Mouse (Mus musculus): ENCODE results near the gene Far2.
A peak's percentile ranks its signal among the peaks of the same experiment; 100 is the strongest.
"Not testable (repeated sequence)": the region's sequence is repeated elsewhere in the genome, so short reads cannot be mapped to it uniquely, and the experiment has no call there.

The Far2 gene

DNA sequence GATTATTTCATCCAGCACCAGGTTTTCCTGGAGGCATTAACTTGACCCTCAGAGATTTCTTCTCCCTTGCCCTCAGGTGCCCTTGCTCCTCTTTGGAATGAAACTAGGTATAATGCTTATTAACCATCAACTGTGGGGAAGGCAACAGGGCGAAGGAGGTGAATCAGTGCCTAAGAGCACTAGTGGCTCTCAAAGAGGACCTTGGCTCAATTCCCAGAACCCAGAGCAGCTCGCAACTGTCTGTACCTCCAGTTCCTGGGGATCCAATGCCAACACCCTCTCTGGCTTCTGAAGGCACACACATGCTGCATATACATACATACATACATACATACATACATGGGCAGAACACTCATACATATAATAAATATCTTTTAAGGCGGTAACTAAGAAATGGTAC, 69.8 kb downstream of the Far2 start:
- DNase-seq (ENCODE audit: low spot score in 2 of 2): no peak

DNA sequence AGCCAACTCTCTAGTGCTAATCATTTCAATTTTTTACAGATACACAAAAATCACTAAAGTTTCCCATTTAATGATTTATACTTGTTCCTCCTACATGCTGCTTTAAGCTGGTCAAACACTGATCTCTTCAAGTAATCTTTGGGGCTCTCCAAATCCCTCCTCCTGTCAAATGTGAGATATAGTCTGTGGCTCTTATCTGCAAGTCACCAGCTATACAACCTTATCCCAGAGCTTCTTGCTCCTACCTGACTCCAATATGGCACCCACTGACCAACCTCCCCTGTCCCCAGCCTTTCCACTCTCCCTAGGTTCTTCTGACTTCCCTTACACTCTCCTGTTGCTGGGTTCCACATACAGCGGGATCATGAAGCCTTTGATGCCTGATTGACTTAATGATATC, 70.6 kb downstream of the Far2 start:
- no peak for DNase-seq (ENCODE audit: low spot score in 2 of 2)

DNA sequence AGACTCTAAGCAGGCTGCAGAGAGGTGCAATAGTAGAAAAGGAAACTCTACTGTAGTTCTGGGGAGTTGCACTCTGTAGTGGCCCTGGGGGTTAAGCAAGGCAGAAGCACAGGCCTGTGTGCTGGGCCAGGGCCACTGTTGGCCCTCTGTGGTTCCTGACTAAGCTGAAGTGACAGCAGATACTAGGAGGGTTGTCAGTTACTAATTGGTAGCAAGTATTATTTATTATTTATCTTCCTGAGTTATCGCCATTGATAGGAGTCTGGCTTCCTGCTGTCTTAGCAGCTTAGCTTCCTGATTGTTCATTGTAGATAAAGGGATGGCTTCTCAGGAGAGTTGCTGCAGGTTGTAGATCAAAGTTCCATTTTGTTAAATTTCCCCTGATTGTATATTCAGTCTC, 73.6 kb downstream of the Far2 start:
- DNase-seq (ENCODE audit: low spot score in 2 of 2): no peak

DNA sequence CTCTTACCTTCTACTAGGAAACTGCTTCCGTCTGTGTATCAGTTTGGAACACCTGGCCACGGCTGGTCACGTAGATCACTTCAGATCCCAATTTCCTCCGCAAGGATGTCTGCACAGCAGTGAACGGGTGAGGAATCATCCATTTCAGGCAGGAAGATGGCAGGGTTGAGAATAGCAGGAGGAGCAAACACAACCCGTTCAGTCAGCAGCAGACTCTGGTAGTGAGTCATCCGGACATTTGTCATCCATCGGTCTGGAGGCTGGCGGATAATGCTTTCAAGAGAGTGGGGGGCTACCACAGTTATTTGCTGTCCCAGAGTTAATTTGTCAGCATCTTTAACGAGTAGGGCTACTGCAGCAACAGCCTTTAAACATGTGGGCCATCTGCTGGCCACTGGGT, 79.8 kb downstream of the Far2 start:
- DNase-seq (ENCODE audit: low spot score in 2 of 2): not testable (repeated sequence)

DNA sequence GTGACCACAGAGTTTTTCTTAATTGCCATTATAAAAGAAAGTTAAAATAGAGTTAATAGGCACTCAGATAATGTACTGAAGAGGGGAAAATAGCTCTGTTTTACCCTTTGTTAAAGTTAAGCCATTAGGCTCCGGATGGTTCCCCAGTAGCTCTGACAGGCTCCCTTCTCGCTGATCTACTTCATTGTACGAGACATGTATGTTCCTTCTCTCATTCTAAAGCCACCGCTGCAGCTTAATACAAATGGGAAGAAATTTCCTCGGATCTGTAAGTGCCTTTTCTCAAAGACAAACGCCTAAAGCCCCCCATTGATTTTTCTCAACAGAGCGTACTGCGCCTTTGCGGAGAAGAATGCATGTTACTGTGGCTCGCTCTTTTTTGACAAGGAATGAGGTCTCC, 85.3 kb downstream of the Far2 start:
- DNase-seq (ENCODE audit: low spot score in 2 of 2): no peak

DNA sequence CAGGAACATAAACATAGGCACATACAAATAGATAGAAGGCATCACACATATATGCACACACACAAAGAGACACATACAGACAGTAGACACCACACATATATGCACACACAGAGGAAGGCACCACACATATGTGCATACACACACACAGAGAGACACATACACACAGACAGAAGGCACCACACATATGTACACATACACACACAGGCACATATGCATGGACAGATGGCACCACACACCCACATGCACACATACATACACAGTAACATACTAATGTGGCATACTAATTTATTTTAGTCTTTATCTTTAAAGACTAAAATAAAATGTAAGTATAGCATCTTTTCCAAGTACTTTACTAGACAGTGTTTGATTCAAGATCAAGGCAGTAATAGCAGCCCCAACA, 86.5 kb downstream of the Far2 start:
- no peak for DNase-seq (ENCODE audit: low spot score in 2 of 2)

DNA sequence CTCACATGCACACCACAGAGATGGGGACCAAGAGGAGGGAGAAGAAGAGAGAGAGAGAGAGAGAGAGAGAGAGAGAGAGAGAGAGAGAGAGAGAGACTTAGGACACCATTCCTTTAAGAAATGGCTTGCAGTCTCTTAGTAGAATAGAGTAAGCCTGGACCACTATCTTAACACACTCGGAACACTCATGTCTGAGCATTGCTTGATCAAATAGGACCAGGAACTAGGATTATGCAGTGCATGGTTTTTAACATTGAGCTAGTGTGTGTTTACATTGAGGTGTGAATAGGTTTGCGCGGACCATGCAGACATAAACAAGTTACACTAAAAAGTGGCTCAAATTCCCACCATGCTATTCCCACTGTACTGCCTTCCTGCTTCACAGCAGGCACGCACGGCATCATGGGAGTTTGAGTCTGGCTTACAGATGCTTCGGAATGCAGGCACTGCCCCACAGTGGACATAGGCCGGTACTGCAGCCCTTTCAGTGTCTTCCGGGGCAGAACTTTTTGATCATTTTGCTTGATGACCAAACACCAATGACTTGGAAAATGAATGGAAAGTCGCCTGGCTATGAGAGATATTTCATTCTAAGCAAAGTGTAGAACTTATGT, 88.8 kb downstream of the Far2 start:
- peak; percentile 6 to 27 for DNase-seq (ENCODE audit: low spot score in 2 of 2)

DNA sequence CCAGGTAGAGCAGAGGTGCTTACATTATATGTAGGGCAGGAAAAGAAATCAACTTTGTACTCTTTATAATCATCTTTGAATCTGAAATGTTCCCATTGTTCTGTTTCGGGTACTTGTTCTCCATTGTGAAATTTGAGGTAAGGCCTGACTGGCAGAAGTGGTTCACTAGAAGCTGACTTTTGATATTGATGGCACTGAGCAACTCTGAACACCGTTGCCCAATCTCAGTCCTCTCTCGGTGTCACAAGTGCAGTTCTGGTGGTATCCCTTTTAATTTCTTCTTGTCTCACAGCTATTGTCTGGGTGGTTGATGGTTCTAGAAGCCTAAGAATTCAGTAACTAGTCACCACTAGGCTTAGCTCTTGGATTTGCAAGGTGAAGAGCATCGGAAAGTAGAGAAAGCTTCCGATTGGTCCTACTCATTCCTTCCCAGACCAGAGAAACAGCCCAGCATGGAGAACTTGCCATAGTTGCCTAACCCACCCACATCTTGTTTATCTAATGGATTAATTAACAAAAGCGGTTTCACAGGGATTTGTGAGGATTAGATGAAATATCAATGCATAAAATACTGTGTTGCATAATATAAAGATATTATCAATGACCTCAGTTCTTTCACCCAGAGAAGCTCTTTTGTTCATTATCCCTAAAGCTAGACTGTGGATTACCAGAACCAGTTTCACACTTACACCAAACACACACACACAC, 92.4 kb downstream of the Far2 start:
- DNase-seq (ENCODE audit: low spot score in 2 of 2): no peak

DNA sequence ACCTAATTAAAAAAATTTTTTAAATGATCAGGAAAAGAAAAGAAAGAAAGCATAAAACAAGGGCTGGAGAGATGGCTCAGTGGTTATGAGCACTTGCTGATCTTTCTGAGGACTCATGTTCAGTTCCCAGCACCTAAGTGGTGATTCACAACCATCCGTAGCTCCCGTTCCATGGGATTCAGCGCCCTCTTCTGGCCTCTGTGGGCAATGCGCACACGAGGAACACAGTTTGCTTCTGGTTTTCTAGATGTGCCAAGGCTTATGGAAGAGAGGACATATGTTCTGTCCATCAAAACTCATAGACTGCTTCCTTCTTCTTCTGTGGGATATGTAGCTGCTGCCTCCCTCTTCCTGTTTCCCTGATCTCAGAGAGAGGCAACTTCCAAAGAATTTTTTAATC, 94.8 kb downstream of the Far2 start:
- no peak for DNase-seq (ENCODE audit: low spot score in 2 of 2)

DNA sequence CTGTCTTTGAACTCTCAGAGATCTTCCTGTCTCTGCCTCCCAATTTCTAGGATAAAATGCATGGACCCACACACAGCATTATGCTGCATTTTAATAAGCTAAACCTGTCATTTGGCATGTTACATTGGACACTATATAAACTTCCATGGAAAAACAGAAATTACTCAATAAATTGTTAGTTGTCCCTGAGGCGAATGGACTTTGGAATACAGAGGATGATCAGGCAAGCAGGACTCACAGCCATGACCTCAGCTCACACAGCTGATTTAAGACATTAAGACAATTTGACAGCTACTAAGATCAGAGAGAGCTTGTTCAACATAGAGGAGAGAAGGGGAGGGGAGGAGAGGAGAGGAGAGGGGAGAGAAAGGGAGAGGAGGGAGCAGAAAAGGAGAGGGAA, 95.4 kb downstream of the Far2 start:
- DNase-seq (ENCODE audit: low spot score in 2 of 2): no peak

DNA sequence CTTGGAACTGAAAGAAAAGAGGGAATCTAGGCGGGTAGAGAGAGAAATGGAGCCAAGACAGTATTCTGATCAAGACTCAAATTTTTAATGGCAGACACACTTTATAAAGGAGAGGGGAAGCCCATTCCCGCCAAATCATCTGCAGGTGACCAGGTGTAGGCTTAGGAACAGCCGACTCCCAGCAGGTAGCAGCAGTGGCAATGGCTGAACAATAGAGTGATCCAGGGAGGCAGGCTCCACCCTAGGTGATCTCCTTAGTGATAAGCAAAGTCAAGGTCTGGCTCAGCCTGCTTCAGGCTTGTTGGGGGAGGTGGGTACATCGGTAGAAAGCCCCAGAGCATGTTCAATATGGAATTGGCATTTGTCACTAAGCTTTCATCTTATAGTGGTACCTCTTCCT, 105.2 kb downstream of the Far2 start:
- DNase-seq (ENCODE audit: low spot score in 2 of 2): not testable (repeated sequence)

DNA sequence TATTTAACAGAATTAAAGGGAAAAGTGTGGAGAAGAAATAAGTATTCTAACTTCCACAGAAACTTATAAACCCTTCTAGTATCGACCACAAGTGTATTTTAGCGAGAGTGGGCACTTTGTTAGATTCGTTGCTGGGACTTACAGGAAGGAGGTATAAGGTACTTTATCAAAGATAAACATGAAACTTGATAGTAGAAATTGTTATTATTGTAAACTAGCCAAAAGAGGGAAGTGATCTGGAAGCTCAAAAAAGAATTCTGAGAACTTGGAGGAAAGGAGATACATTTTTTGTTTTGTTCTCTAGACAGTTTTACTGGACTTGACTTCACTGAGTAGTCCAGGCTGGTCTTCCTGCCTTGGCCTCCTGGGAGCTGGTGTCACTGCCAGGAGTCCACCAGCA, 125.8 kb downstream of the Far2 start:
- no peak for DNase-seq (ENCODE audit: low spot score in 2 of 2)

DNA sequence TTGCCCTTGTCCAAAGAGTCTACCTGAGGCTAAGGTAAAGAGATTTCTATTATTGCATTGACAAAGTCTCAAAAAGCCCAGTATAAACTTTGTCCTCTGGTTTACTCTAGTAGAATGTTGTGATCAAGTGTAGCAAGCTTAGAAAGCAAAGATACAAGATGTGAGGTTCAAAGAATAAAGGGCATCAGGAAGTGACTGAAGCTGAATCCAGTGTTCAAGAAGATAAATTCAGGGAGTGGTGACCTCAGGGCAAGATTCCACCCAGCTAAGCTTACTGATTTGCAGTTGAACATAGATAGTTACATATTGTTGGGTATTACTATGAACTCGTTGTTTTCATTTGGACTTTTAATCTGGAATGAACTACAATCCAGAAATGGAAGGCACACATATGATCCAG, 138.6 kb downstream of the Far2 start:
- no peak for DNase-seq (ENCODE audit: low spot score in 2 of 2)

DNA sequence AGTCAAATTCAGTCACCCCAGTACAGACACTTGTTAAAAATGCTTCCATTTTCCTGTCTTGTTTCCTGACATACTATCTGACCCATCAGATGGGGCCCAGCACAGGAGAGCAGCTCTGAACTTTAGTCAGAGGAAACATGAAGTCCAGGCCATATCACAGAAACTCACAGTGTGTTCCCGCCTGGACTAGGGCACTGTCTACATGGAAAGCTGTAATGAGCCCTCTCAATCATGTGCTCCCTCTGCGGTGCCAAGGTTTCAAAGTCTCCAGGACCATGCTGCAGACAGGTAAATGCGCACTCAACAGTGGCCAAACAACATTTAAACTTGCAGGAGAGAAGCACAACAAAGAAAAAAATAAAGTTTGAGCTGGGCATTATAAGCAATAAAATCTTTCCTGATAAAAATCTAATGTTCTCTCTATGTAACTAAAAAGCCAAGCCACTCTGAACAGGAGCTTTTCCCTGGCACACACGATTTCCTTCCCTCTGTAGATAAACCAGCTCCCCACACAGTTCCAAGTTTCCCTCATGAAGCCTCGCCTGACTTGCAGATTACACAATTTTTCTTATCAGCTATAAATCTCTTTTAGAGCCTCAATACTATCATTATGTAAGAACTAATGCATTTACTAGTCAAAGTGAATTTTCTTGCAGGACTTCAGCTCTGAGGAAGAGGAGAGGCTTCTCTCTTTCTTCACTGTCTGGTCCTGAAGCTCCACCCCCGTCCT, 147.1 kb downstream of the Far2 start:
- DNase-seq (ENCODE audit: low spot score in 2 of 2): no peak

DNA sequence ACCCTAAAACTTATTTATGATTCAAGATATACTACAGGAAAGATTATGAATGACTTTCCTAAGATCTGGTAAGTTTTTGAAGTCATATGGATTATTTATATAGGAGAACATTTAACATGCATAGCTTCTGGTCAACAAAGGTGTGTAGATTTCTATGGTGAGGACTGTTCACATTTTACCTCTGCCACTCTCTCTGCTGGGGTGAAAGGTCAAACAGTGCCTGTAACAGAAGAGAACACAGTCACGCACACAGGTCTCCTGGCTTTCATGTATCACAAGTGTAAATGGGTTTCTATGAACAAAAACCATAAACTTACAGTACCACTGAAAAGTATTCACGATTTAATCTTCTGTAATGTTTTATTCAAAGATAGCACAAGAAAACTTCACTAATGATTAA, 152.1 kb downstream of the Far2 start:
- DNase-seq (ENCODE audit: low spot score in 2 of 2): no peak

DNA sequence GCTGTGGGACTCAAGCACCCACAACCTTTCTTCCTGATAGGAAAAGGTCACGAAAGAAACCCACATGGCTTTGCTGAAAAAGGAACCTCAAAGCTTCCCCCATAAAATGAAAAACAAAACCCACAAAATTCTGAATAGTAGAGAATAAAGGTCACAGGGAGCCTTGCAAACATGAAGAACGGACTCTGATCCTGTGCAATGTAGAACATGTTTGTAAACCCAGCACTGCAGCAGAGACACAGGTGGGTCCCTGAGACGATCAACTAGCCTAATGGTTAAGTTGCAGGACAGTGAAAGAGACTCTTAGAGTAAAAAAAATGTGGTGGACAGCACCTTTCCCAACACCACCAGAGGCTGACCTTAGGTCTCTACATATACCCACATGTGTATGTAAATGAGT, 152.7 kb downstream of the Far2 start:
- no peak for DNase-seq (ENCODE audit: low spot score in 2 of 2)

DNA sequence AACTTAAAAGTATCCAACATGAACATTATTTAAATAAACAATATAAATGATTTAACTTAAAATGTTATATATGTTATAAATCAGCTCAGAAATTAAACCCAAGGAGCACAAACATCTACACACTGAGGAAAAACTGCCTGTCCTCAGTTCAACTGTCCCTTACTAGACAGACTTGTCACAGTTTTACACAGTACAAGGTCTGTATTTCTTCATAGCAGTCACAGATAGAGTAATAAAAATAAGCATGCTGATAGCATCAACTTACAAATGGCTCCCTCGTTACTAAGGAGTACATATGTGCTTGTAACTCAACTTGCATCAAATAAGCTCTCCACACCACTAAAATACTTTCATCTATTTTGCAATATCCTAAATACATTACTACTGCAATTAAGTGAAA, 158.1 kb downstream of the Far2 start:
- no peak for DNase-seq (ENCODE audit: low spot score in 2 of 2)

DNA sequence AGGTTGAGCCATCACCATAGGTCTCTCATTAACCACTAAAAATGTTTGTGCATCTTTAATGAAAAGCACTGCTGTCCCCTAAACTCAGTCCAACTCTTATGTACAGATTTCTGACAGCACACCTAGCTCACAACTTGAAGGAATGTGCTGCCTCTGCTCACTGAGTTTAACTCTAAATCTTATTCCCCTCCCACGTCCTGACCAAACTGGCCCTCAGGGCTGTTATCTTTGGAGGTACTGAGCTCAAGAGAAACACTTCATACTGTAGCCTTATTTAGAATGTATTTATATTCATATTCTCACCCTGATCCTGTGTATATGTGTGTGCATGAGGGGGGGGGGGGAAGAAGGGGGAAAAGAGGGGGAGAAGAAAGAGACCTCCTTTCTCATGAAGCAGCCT, 160.5 kb downstream of the Far2 start:
- no peak for DNase-seq (ENCODE audit: low spot score in 2 of 2)

DNA sequence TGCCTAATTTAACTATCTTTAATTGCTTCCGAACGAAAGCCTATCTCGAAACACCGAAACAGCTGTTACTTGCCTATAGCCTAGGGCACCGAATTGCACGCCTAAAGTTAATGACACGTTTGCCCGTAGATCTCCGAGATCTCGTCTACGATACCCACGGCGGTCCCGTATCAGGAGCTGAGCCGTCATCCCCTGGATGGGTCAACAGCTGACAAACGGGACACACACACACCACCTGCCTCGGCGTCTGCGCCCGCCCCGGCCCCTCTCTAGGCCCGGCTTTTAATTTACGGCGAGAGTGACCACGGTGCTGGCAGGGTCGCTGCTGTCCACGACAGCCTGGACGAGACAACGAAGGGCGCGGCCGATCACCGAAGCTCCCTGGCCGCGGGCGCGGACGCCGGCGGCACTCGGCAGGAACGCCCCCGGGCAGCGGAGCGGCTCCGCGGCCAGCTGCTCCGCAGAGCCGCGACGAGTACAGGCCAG, 164.4 kb downstream of the Far2 start:
- peak in 1 of 2 experiments; percentile 31 for DNase-seq (ENCODE audit: low spot score in 2 of 2)

DNA sequence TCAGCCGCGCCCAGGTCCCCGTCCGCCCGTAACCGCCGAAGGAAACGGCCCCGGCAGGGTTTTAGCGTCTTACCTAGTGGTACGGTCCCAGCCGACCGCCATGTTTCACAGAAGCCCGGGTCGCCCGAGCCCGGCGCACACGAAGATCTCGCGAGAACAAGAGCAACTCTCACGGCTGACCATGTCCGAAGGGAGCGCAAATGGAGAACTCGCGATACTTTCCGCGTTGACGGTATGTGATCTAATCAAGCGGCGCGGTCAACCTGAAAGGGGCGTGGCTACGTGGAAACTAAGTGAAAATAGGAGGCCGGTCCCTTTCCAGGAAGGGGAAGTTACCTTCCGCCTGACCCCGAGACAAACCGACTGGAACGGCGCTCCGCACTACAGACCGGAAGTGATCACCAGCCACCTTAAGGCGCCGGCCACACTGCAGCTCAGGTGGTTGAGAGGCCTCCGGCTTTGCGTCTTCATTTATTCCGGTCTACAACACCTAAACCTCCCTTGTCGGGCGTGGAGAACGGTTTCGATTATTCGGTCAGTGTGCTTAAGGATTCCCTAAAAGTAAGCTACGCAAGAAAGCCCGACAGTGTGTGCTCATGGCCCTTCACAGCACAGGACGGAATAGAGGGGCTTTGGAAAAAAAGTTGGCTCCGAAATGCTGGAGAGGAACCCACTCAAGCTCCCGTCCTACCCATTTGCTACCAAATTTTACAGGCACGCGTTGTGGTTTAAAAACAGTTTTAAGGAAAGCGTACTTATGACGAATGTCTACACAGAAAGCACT, 165.0 kb downstream of the Far2 start, which contains the start of gene Ergic2:
Gene Ergic2, minus strand, starts transcription at position 478 of the 784 bp plus-strand sequence.
- peak; percentile 98 to 99 for DNase-seq (ENCODE audit: low spot score in 2 of 2)

DNA sequence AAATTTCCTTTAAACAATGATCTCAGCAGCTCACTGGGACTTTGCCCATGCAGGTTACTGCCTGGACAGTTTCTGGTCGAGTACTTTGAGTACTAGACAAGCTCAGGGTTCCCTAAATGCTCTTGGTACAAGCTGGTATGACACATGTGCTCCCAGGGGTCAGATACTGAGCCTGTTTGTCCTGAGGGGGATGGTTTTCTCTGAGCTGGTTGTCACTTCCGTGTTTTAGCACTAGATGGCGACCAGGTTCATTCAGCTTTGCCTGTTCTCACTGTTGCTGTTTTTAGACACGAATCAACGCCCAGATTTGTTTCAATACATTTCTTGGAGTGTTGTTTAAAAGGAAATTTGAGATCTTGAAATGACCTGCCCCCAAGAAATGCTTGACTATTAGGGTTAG, 167.7 kb downstream of the Far2 start:
- peak; percentile 33 to 38 for DNase-seq (ENCODE audit: low spot score in 2 of 2)

DNA sequence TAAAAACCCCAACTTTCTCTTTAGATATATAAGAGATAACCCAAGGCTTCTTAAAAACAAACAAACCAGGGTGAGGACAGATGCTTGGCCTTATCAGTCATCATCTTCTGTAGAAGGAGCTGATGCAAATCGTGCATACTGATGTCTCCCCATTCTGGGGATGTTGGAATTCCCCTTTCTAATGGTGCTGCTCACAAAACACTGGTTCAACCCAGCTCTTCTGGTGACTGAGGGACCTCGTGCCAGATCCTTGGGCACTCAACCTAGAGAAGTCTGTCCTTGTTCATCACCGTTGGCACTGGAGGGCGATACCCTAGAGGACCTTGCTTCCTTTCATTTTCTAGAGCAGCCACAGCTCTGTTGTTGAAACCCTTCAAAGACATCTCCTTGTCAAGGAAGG, 169.7 kb downstream of the Far2 start:
- no peak for DNase-seq (ENCODE audit: low spot score in 2 of 2)

Measured in spleen, postnatal 36 days (tissue).